Mouse (Mus musculus): ENCODE measurements around the gene R3hdm4.
"Not testable (repeated sequence)": the region's sequence is repeated elsewhere in the genome, so short reads cannot be mapped to it uniquely, and the experiment has no call there.

DNA sequence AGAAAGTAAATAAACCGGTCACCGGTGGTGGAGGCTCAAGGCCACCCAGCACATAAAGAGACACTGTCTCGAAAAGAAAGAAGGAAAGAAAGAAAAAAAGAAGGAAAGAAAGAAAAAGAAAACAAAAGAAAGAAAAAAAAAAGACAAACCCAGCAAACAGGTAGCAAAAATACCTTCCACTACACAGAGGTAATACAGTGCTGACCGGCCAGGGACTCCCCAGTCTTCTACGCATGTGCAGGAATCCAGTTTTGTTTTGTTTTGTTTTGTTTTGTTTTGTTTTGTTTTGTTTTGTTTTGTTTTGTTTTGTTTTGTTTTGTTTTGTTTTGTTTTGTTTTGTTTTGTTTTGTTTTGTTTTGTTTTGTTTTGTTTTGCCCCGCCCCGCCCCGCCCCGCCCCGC is 38.4 kb upstream of the R3hdm4 start:
- TF ChIP-seq EP300, CTCF (IDR thresholded peaks at IDR 0.05; ENCODE audit: low read depth): not testable (repeated sequence)
